Mouse (Mus musculus) embryonic facial prominence, embryonic 13.5 days (tissue): ENCODE data around the gene Ccp110. TPM values are rescaled to one million over a fixed set of nuclear protein-coding genes. Genes with fewer than 3 reads are reported as not detected.

Experiments
- ATAC-seq: fragments of 200-750 bp; cut with Nextera tagmentation; 2 replicates; pipeline ENCODE4 v1.8.0; 2017; ENCODE audit warnings: low read depth; ENCODE audit not compliant: insufficient number of reproducible peaks, insufficient read depth, low FRiP score, low TSS enrichment
- H3K27ac ChIP-seq: fragments of 300-500 bp; sonication (generic); 2 replicates; pipeline ENCODE4 v1.5.1; 2015; ENCODE audit warnings: moderate library complexity, mild to moderate bottlenecking, inconsistent platforms
- H3K27me3 ChIP-seq: fragments of 300-500 bp; sonication (generic); 2 replicates; pipeline ENCODE4 v1.6.1; 2015; ENCODE audit warnings: mild to moderate bottlenecking, inconsistent platforms
- H3K36me3 ChIP-seq: fragments of 300-500 bp; sonication (generic); 2 replicates; pipeline ENCODE4 v1.6.1; 2015; ENCODE audit warnings: mild to moderate bottlenecking, inconsistent platforms
- H3K4me1 ChIP-seq: fragments of 300-500 bp; sonication (generic); 2 replicates; pipeline ENCODE4 v1.6.1; 2015; ENCODE audit warnings: inconsistent platforms
- H3K4me2 ChIP-seq: fragments of 300-500 bp; sonication (generic); 2 replicates; pipeline ENCODE4 v1.6.1; 2015; ENCODE audit warnings: moderate library complexity, mild to moderate bottlenecking, inconsistent platforms
- H3K4me3 ChIP-seq: fragments of 300-500 bp; sonication (generic); 2 replicates; pipeline ENCODE4 v1.5.1; 2015; ENCODE audit warnings: mild to moderate bottlenecking, inconsistent platforms
- H3K9ac ChIP-seq: fragments of 300-500 bp; sonication (generic); 2 replicates; pipeline ENCODE4 v1.6.1; 2015; ENCODE audit warnings: mild to moderate bottlenecking, inconsistent platforms
- H3K9me3 ChIP-seq: fragments of 300-500 bp; sonication (generic); 2 replicates; pipeline ENCODE4 v1.6.1; 2016; ENCODE audit warnings: inconsistent platforms
- WGBS: fragments of 180-500 bp; shearing (Covaris S2); methylation state at CpG from one replicate; pipeline ENCODE4 v1.1.7; 2015; ENCODE audit warnings: mixed read lengths; 5-methylcytosine and 5-hydroxymethylcytosine counted together
- polyA plus RNA-seq: library from polyadenylated mRNA; unstranded; fragments of >200 nt; fragmentation: Nextera tagmentation; extraction: Ambion mirVana; gene quantifications from 2 replicates; pipeline ENCODE4 v1.2.1, GENCODE M21; 2015

The Ccp110 gene
- polyA plus RNA-seq, 1 experiment from 2014 or later, result 21.3 TPM

- no peaks in the 10 kb centered on the region for H3K4me1 ChIP-seq
- 84% methylated on average over 7 of the region's 7 CpGs for WGBS
- no peak overlapping the region for H3K27ac ChIP-seq
- no peak for ATAC-seq
- H3K4me3 ChIP-seq, result no peak overlapping the region
- H3K27me3 ChIP-seq, result no peaks in the 10 kb centered on the region
- peaks cover 72% of the 10 kb centered on the region for H3K36me3 ChIP-seq
- no peak overlapping the region for H3K9ac ChIP-seq
- H3K9me3 ChIP-seq, result no peaks in the 10 kb centered on the region
- H3K4me2 ChIP-seq, result no peak overlapping the region
Measured at GRCm38 (mm10) chr7:118775991-118776390, 63.6 kb downstream of the Ccp110 start.

GRCm38 (mm10) chr7:118776491-118776890, 64.1 kb downstream of the Ccp110 start:
- no peaks in the 10 kb centered on the region for H3K27me3 ChIP-seq
- H3K4me1 ChIP-seq, result no peaks in the 10 kb centered on the region
- H3K4me2 ChIP-seq, result no peak overlapping the region
- ATAC-seq, result no peak
- no peak overlapping the region for H3K27ac ChIP-seq
- 70% methylated on average over 9 of the region's 9 CpGs for WGBS
- no peaks in the 10 kb centered on the region for H3K9me3 ChIP-seq
- H3K4me3 ChIP-seq, result no peak overlapping the region
- peaks cover 77% of the 10 kb centered on the region for H3K36me3 ChIP-seq
- no peak overlapping the region for H3K9ac ChIP-seq

DNA sequence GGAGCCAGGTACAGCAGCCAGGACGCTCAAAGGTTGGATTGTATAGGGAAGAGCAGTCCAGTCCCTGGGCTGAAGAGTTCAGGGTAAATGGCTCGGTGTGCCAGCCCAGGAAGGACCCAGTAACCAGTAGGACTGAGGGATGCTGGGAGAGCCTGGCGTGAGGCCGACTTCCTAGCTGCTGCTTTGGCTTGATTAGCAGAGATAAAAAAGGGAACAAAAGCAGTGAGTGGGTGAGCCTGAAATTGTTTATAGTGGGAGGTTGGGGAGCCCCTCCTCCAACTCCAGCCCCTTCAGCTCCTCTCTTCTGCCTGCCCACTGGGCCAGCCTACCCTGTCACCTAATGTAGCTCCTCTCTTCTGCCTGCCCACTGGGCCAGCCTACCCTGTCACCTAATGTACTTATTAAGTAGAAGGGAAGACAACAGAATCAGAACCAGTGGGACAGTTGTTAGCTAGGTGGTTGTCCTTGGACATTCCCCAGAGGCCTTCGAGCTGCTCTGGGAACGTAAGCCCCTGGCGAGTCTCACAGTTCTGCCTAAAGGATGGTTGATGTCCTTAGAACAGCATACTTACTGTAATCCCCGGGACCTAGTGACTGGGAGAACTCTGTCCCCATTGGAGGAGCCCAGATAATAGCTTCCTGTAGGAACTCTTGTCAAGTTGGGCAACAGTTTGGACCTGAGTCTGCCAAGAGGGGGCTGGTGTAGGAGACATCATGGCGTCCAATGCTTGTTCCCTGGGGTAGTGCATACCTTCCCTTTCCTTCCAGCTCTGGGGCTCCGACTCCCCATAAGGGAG, 65.4 kb downstream of the Ccp110 start:
- no peaks in the 10 kb centered on the region for H3K27me3 ChIP-seq
- peaks cover 73% of the 10 kb centered on the region for H3K36me3 ChIP-seq
- no peak for ATAC-seq
- H3K4me3 ChIP-seq, result no peak overlapping the region
- no peak overlapping the region for H3K27ac ChIP-seq
- no peaks in the 10 kb centered on the region for H3K4me1 ChIP-seq
- WGBS, result 83% methylated on average over 10 of the region's 10 CpGs
- H3K4me2 ChIP-seq, result no peak overlapping the region
- H3K9ac ChIP-seq, result no peak overlapping the region
- no peaks in the 10 kb centered on the region for H3K9me3 ChIP-seq

GRCm38 (mm10) chr7:118778561-118778960, 66.2 kb downstream of the Ccp110 start:
- 72% methylated on average over 6 of the region's 6 CpGs for WGBS
- Histone ChIP-seq H3K9me3 (no peaks in the 10 kb centered on the region), H3K4me2 (no peak overlapping the region), H3K4me1 (no peaks in the 10 kb centered on the region), H3K36me3 (peaks cover 67% of the 10 kb centered on the region), H3K9ac (no peak overlapping the region), H3K4me3 (no peak overlapping the region), H3K27me3 (no peaks in the 10 kb centered on the region), H3K27ac (no peak overlapping the region)
- ATAC-seq, result no peak

- ATAC-seq, result no peak
- no peaks in the 10 kb centered on the region for H3K9me3 ChIP-seq
- H3K36me3 ChIP-seq, result peaks cover 43% of the 10 kb centered on the region
Measured at GRCm38 (mm10) chr7:118783305-118784001, 71.1 kb downstream of the Ccp110 start.

DNA sequence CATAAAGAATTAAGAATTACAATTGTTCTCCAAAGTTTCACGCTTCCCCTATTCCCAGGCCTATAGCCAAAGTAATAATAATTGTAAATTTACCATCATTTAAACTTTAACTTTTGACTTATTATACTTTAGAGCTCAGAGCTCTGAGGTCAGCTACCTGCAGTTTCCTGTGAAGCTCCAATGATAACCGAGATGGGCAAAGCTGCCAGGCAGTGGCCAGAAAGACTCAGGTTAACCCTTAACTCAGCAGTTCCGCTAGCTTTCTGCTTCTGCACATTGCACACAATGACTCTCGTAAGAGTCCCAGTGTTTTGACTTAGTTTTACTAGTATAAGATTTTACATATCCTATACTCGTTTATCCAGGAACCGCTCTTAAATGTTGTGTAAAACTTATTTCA, 73.7 kb downstream of the Ccp110 start:
- Histone ChIP-seq H3K4me2 (no peak overlapping the region), H3K4me1 (no peaks in the 10 kb centered on the region), H3K4me3 (no peak overlapping the region), H3K36me3 (peaks cover 38% of the 10 kb centered on the region), H3K9me3 (no peaks in the 10 kb centered on the region), H3K27ac (no peak overlapping the region), H3K27me3 (no peaks in the 10 kb centered on the region), H3K9ac (no peak overlapping the region)
- 87% methylated on average over 6 of the region's 6 CpGs for WGBS
- ATAC-seq, result no peak

More at GRCm38 (mm10) chr7:118783305-118784001, 71.1 kb downstream of the Ccp110 start:
- Histone ChIP-seq H3K9ac (no peak overlapping the region), H3K4me2 (no peak overlapping the region), H3K27me3 (no peaks in the 10 kb centered on the region), H3K4me1 (no peaks in the 10 kb centered on the region), H3K4me3 (no peak overlapping the region), H3K27ac (no peak overlapping the region)
- 79% methylated on average over 11 of the region's 11 CpGs for WGBS

Other genes with a start within 250 kb of the Ccp110 start
- gene Itpripl2, start 220.6 kb upstream of the Ccp110 start, polyA plus RNA-seq, result 5.9 and 6.6 TPM in 2 replicates
- 72.2 and 88.9 TPM in 2 replicates for gene Coq7, start 179.2 kb upstream of the Ccp110 start, polyA plus RNA-seq
- gene Tmc7, start 127.8 kb upstream of the Ccp110 start, polyA plus RNA-seq, result 4.8 TPM in 2 replicates
- 0.24 and 0.36 TPM in 2 replicates for gene Tmc5, start 115.3 kb upstream of the Ccp110 start, polyA plus RNA-seq
- gene Gde1, start 6.8 kb upstream of the Ccp110 start, polyA plus RNA-seq, result 70.4 and 71.3 TPM in 2 replicates
- 62.6 and 71.9 TPM in 2 replicates for gene Vps35l, start 27.7 kb downstream of the Ccp110 start, polyA plus RNA-seq
- gene Iqck, start 143.2 kb downstream of the Ccp110 start, polyA plus RNA-seq, result 3.0 and 3.3 TPM in 2 replicates
- gene Knop1, start 143.7 kb downstream of the Ccp110 start, polyA plus RNA-seq, result 135 and 144 TPM in 2 replicates